Mouse (Mus musculus) G1E (cell line): Measurements from ENCODE around the gene Gtf2h3. TPM values are rescaled to one million over a fixed set of nuclear protein-coding genes. Genes with fewer than 3 reads are reported as not detected.
A peak's percentile ranks its signal among the peaks of the same experiment; 100 is the strongest.
"Not testable (repeated sequence)": the region's sequence is repeated elsewhere in the genome, so short reads cannot be mapped to it uniquely, and the experiment has no call there.

Experiments used
- ATAC-seq: 2 replicates; pipeline ENCODE4 v1.8.0; 2016; ENCODE audit warnings: mild to moderate bottlenecking; ENCODE audit not compliant: insufficient number of reproducible peaks, poor library complexity, low FRiP score, severe bottlenecking; ENCODE audit errors: extremely low read depth
- DNase-seq: peaks from one replicate; pipeline ENCODE4 v3.0.0; 2012; ENCODE audit warnings: low spot score
- H3K27me3 ChIP-seq: 2 replicates; pipeline ENCODE4 v1.6.1; 2012; ENCODE audit warnings: mild to moderate bottlenecking, low read length, inconsistent platforms; ENCODE audit not compliant: insufficient read depth
- H3K36me3 ChIP-seq: replicated peaks from 2 replicates; pipeline ENCODE3; 2012; ENCODE audit warnings: mild to moderate bottlenecking, inconsistent platforms
- H3K4me1 ChIP-seq: 2 replicates; pipeline ENCODE4 v1.6.1; 2012; ENCODE audit warnings: low read depth, low read length, inconsistent platforms, mixed read lengths; ENCODE audit not compliant: insufficient read depth
- H3K4me3 ChIP-seq: 2 replicates; pipeline ENCODE4 v1.5.1; 2012; ENCODE audit warnings: low read depth, mild to moderate bottlenecking, inconsistent platforms, low read length, moderate library complexity, mixed read lengths
- H3K9me3 ChIP-seq: replicated peaks from 2 replicates; pipeline ENCODE4 v1.6.1; 2012; ENCODE audit warnings: inconsistent platforms
- CTCF ChIP-seq: IDR thresholded peaks from 2 replicates; pipeline ENCODE4 v1.5.1; 2012; ENCODE audit warnings: low read depth, low read length, inconsistent platforms, mixed read lengths
- GATA1 ChIP-seq: IDR thresholded peaks from 2 replicates; pipeline ENCODE4 v1.6.1; 2012; ENCODE audit warnings: borderline replicate concordance, low read length, inconsistent platforms, mixed read lengths
- GATA2 ChIP-seq: IDR thresholded peaks from 2 replicates; pipeline ENCODE4 v1.6.1; 2012; ENCODE audit warnings: low read depth, low read length, inconsistent platforms, borderline replicate concordance
- POLR2AphosphoS5 ChIP-seq: IDR thresholded peaks from 2 replicates; pipeline ENCODE4 v1.6.1; 2012; ENCODE audit warnings: low read depth, low read length, inconsistent platforms; ENCODE audit not compliant: insufficient replicate concordance
- TAL1 ChIP-seq: conservative IDR thresholded peaks from 2 replicates; pipeline ENCODE4 v1.6.1; 2012; ENCODE audit warnings: low read depth, low read length, inconsistent platforms, mixed read lengths
- polyA plus RNA-seq: library from polyadenylated mRNA; stranded (reverse); fragments of >175 nt; gene quantifications from 2 replicates; pipeline ENCODE4 v1.2.3, GENCODE M21; 2012
- total RNA-seq, 2 experiments: library from RNA; stranded (forward) in 1 of 2; stranded (reverse) in 1 of 2; fragments of 200-1000 nt in 1 of 2; fragments of >200 nt in 1 of 2; fragmentation: Nextera tagmentation in 1 of 2; gene quantifications; 2 replicates each; pipeline ENCODE4 v1.2.3; 2014 to 2017

The Gtf2h3 gene
- total and polyA plus RNA-seq, 3 experiments = 8.2 to 88.9 (median 78.6) TPM

GRCm38 (mm10) chr5:124555145-124555544, 23.8 kb upstream of the Gtf2h3 start:
- no peak overlapping the region for H3K4me3 ChIP-seq
- ATAC-seq (no peak), DNase-seq (no peak)
- peaks cover 71% of the 10 kb centered on the region for H3K36me3 ChIP-seq
- H3K27me3 ChIP-seq = no peaks in the 10 kb centered on the region
- H3K9me3 ChIP-seq = no peaks in the 10 kb centered on the region
- TF ChIP-seq POLR2AphosphoS5 (no peak), GATA2 (no peak), CTCF (no peak), GATA1 (no peak), TAL1 (no peak)
- H3K4me1 ChIP-seq = peaks cover 31% of the 10 kb centered on the region

GRCm38 (mm10) chr5:124571068-124571467, 7.9 kb upstream of the Gtf2h3 start:
- peaks cover 99% of the 10 kb centered on the region for H3K36me3 ChIP-seq
- no peaks in the 10 kb centered on the region for H3K27me3 ChIP-seq
- TF ChIP-seq GATA2 (no peak), CTCF (no peak), POLR2AphosphoS5 (0 out of 2 replicates have a peak, but pooled peaks have one; percentile 23), TAL1 (no peak)
- no peak overlapping the region for H3K4me3 ChIP-seq
- DNase-seq (no peak), ATAC-seq (no peak)
- H3K9me3 ChIP-seq = no peaks in the 10 kb centered on the region
- peaks cover 32% of the 10 kb centered on the region for H3K4me1 ChIP-seq

- no peak for ATAC-seq
- Histone ChIP-seq H3K9me3 (no peaks in the 10 kb centered on the region), H3K4me3 (no peak overlapping the region), H3K27me3 (no peaks in the 10 kb centered on the region), H3K4me1 (peaks cover 47% of the 10 kb centered on the region), H3K36me3 (peaks cover 78% of the 10 kb centered on the region)
- no peak for TF ChIP-seq TAL1
- TF ChIP-seq POLR2AphosphoS5 = no peak
- no peak for TF ChIP-seq GATA1
- no peak for TF ChIP-seq GATA2
- TF ChIP-seq CTCF = no peak
- DNase-seq = no peak
Measured at GRCm38 (mm10) chr5:124575467-124575866, 3.5 kb upstream of the Gtf2h3 start.

GRCm38 (mm10) chr5:124582515-124582914, 3.6 kb downstream of the Gtf2h3 start:
- DNase-seq (no peak), ATAC-seq (no peak)
- Histone ChIP-seq H3K27me3 (no peaks in the 10 kb centered on the region), H3K4me1 (peaks cover 31% of the 10 kb centered on the region), H3K36me3 (peaks cover 74% of the 10 kb centered on the region), H3K9me3 (no peaks in the 10 kb centered on the region), H3K4me3 (no peak overlapping the region)
- TF ChIP-seq TAL1 = no peak
- TF ChIP-seq GATA2 = no peak
- no peak for TF ChIP-seq CTCF
- no peak for TF ChIP-seq GATA1
- TF ChIP-seq POLR2AphosphoS5 = no peak

- Histone ChIP-seq H3K36me3 (peaks cover 88% of the 10 kb centered on the region), H3K4me3 (no peak overlapping the region), H3K9me3 (no peaks in the 10 kb centered on the region), H3K4me1 (no peaks in the 10 kb centered on the region), H3K27me3 (no peaks in the 10 kb centered on the region)
- ATAC-seq (no peak), DNase-seq (no peak)
- TF ChIP-seq POLR2AphosphoS5 = no peak
- no peak for TF ChIP-seq GATA1
Measured at GRCm38 (mm10) chr5:124592768-124593167, 13.8 kb downstream of the Gtf2h3 start.

- peaks cover 1% of the 10 kb centered on the region; the same call in 1 of the 2 replicates for H3K4me1 ChIP-seq
- DNase-seq = no peak
- TF ChIP-seq GATA2 (no peak), GATA1 (no peak), CTCF (no peak), POLR2AphosphoS5 (no peak), TAL1 (no peak)
- H3K36me3 ChIP-seq = peaks cover 39% of the 10 kb centered on the region
- no peak overlapping the region for H3K4me3 ChIP-seq
- ATAC-seq = no peak
- no peaks in the 10 kb centered on the region for H3K9me3 ChIP-seq
- H3K27me3 ChIP-seq = peaks cover 8% of the 10 kb centered on the region; the same call in 1 of the 2 replicates
Measured at GRCm38 (mm10) chr5:124598224-124599174, 19.6 kb downstream of the Gtf2h3 start.

GRCm38 (mm10) chr5:124599726-124600125, 20.8 kb downstream of the Gtf2h3 start:
- H3K9me3 ChIP-seq, H3K4me1 ChIP-seq, DNase-seq, H3K27me3 ChIP-seq, H3K4me3 ChIP-seq, ATAC-seq: not testable (repeated sequence)
- H3K36me3 ChIP-seq = peaks cover 26% of the 10 kb centered on the region
